ENCODE assay signal across 14 mouse cellular contexts in genomic region chr4:116796442-116797110, GRCm38 (mm10). TPM values are rescaled to one million over a fixed set of nuclear protein-coding genes. Genes with fewer than 3 reads are reported as not detected.
DNase-seq lines count a peak whose midpoint lies in the region; ATAC-seq lines count a peak whose summit lies in the region.
"Had no signal": no experiment of that assay in that cellular context is flagged by ENCODE, and none has a peak within 500 bp of the region (broad histone marks: within the 10 kb centered on the region; RNA-seq: fewer than 3 reads in every experiment).

No protein-coding gene starts in this region.

- H3K36me3 ChIP-seq in heart, embryonic 14.5 days (ENCODE audit: control insufficient read depth, insufficient read depth, low read length), result peaks cover 9% of the 10 kb centered on the region; the same call in 1 of the 2 replicates
- H3K36me3 ChIP-seq in kidney, embryonic 14.5 days (ENCODE audit: control insufficient read depth, insufficient read depth, low read length), result no peaks in the 10 kb centered on the region
- H3K36me3 ChIP-seq in forebrain, embryonic 13.5 days (ENCODE audit: poor library complexity, severe bottlenecking), result peaks cover 1% of the 10 kb centered on the region; the same call in 1 of the 2 replicates
- H3K36me3 ChIP-seq: hindbrain, embryonic 15.5 days; liver, embryonic 12.5 days had no signal

- ATAC-seq in heart, embryonic 14.5 days (ENCODE audit: insufficient number of reproducible peaks, insufficient read depth, low FRiP score, low read depth), result peak; percentile 68; the same call in 1 of the 2 replicates
- no peak for ATAC-seq in kidney, embryonic 14.5 days (ENCODE audit: low FRiP score, low TSS enrichment)
- ATAC-seq in forebrain, embryonic 13.5 days, result no peak
- ATAC-seq: CD4-positive, CD25-positive, alpha-beta regulatory T cell, adult 4 months; liver, embryonic 12.5 days had no signal

- H3K27me3 ChIP-seq in heart, embryonic 14.5 days (ENCODE audit: control insufficient read depth, insufficient read depth, low read length), result no peaks in the 10 kb centered on the region
- H3K27me3 ChIP-seq in kidney, embryonic 14.5 days (ENCODE audit: control insufficient read depth, insufficient read depth, low read length), result no peaks in the 10 kb centered on the region
- no peaks in the 10 kb centered on the region for H3K27me3 ChIP-seq in forebrain, embryonic 13.5 days
- H3K27me3 ChIP-seq: hindbrain, embryonic 15.5 days; liver, embryonic 12.5 days had no signal

- DNase-seq in gastrocnemius, postnatal 25 days, result peak; percentile 53
- DNase-seq in gastrocnemius, postnatal 14 days, result no peak
- DNase-seq in adipocyte (ENCODE audit: low spot score), result peak; percentile 22
- DNase-seq in T-cell, adult 2 months (ENCODE audit: low spot score), result no peak
- DNase-seq in right cerebral cortex, adult 2 months (ENCODE audit: low spot score in 2 of 2), result no peak
- DNase-seq: cerebellum, postnatal 25 days; lung, postnatal 4 days; thymus, postnatal 4 days had no signal

- intact Hi-C loops in gastrocnemius, postnatal 14 days (cut with DNase I; ENCODE audit: low total_unique reads), result no loop called here

- no peak overlapping the region for H3K4me3 ChIP-seq in heart, embryonic 14.5 days (ENCODE audit: control insufficient read depth in 1 of 2, insufficient read depth in 1 of 2, low read depth in 1 of 2, low read length in 2 of 2)
- no peak overlapping the region for H3K4me3 ChIP-seq in kidney, embryonic 14.5 days (ENCODE audit: low read length)
- H3K4me3 ChIP-seq in forebrain, embryonic 13.5 days, result no peak overlapping the region
- H3K4me3 ChIP-seq: hindbrain, embryonic 15.5 days; liver, embryonic 12.5 days had no signal

- H3K9me3 ChIP-seq in heart, embryonic 14.5 days (ENCODE audit: control insufficient read depth, low read length), result no peaks in the 10 kb centered on the region
- no peaks in the 10 kb centered on the region for H3K9me3 ChIP-seq in kidney, embryonic 14.5 days (ENCODE audit: control insufficient read depth, low read length)
- H3K9me3 ChIP-seq in forebrain, embryonic 13.5 days (replicated peaks), result no peaks in the 10 kb centered on the region
- H3K9me3 ChIP-seq: hindbrain, embryonic 15.5 days; liver, embryonic 12.5 days had no signal

- H3K4me2 ChIP-seq in heart, embryonic 14.5 days (ENCODE audit: low read length), result peak overlapping the region; percentile 29; the same call in 1 of the 2 replicates
- no peak overlapping the region for H3K4me2 ChIP-seq in kidney, embryonic 14.5 days (replicated peaks; ENCODE audit: low read depth, low read length)
- no peak overlapping the region for H3K4me2 ChIP-seq in forebrain, embryonic 13.5 days
- H3K4me2 ChIP-seq: hindbrain, embryonic 15.5 days; liver, embryonic 12.5 days had no signal

- peak overlapping the region; percentile 61 to 82; a peak in 3 of 4 replicates for H3K27ac ChIP-seq in heart, embryonic 14.5 days (replicated peaks in 1 of 2; ENCODE audit: control insufficient read depth in 1 of 2, insufficient read depth in 1 of 2, low read depth in 2 of 2, low read length in 2 of 2)
- no peak overlapping the region for H3K27ac ChIP-seq in kidney, embryonic 14.5 days (ENCODE audit: low read depth, low read length)
- H3K27ac ChIP-seq in forebrain, embryonic 13.5 days, result no peak overlapping the region
- H3K27ac ChIP-seq: hindbrain, embryonic 15.5 days; liver, embryonic 12.5 days had no signal

- H3K4me1 ChIP-seq in heart, embryonic 14.5 days (ENCODE audit: control insufficient read depth in 2 of 2, insufficient read depth in 2 of 2, low read length in 2 of 2), result peaks cover 4 to 10% of the 10 kb centered on the region in 2 experiments; a peak in 2 of 4 replicates
- H3K4me1 ChIP-seq in kidney, embryonic 14.5 days (ENCODE audit: control insufficient read depth, insufficient read depth, low read length), result no peaks in the 10 kb centered on the region
- H3K4me1 ChIP-seq in forebrain, embryonic 13.5 days, result no peaks in the 10 kb centered on the region
- H3K4me1 ChIP-seq: hindbrain, embryonic 15.5 days had no signal

- peak overlapping the region; percentile 49 for H3K9ac ChIP-seq in heart, embryonic 14.5 days (ENCODE audit: low read length)
- H3K9ac ChIP-seq in kidney, embryonic 14.5 days (ENCODE audit: low read depth, low read length), result peak overlapping the region; percentile 28; the same call in 1 of the 2 replicates
- H3K9ac ChIP-seq in forebrain, embryonic 13.5 days, result no peak overlapping the region
- H3K9ac ChIP-seq: hindbrain, embryonic 15.5 days; liver, embryonic 12.5 days had no signal

- WGBS in heart, embryonic 14.5 days, result 22% methylated on average over 1 of the region's 1 CpGs
- 41% methylated on average over 1 of the region's 1 CpGs for WGBS in kidney, embryonic 14.5 days
- 71% methylated on average over 1 of the region's 1 CpGs for WGBS in forebrain, embryonic 13.5 days

RNA-seq across cellular contexts. Expression of gene Toe1, which starts 10.9 kb away (rescaled TPM):
- total RNA-seq in gastrocnemius, postnatal 25 days (2021), result 1 to 10 TPM; 3.8 to 4.4 TPM
- total RNA-seq in gastrocnemius, postnatal 14 days (2021), result 1 to 10 TPM; 5.6 to 5.7 TPM
- 18.3 and 18.7 TPM in 2 replicates for polyA plus RNA-seq in heart, embryonic 14.5 days (2014; fragmentation: Nextera tagmentation; extraction: Ambion mirVana)
- polyA plus RNA-seq in kidney, embryonic 14.5 days (2014; fragmentation: Nextera tagmentation; extraction: Ambion mirVana), result 29.0 and 42.5 TPM in 2 replicates
- polyA plus RNA-seq in forebrain, embryonic 13.5 days (2015; fragmentation: Nextera tagmentation; extraction: Ambion mirVana), result 31.7 and 32.6 TPM in 2 replicates

RNA-seq across cellular contexts. Expression of gene Mutyh, which starts 10.9 kb away (rescaled TPM):
- total RNA-seq in gastrocnemius, postnatal 25 days (2021), result 1 to 10 TPM; 1.0 to 1.5 TPM
- 1 to 10 TPM in 1 of 2 experiments, under 1 TPM in 1; 1.00 to 1.6 TPM for total RNA-seq in gastrocnemius, postnatal 14 days (2021)
- 4.6 and 8.3 TPM in 2 replicates for polyA plus RNA-seq in heart, embryonic 14.5 days (2014; fragmentation: Nextera tagmentation; extraction: Ambion mirVana)
- 17.9 and 18.7 TPM in 2 replicates for polyA plus RNA-seq in kidney, embryonic 14.5 days (2014; fragmentation: Nextera tagmentation; extraction: Ambion mirVana)
- 14.8 and 16.6 TPM in 2 replicates for polyA plus RNA-seq in forebrain, embryonic 13.5 days (2015; fragmentation: Nextera tagmentation; extraction: Ambion mirVana)

RNA-seq across cellular contexts. Expression of gene Hpdl, which starts 24.9 kb away (rescaled TPM):
- 1 to 10 TPM; 2.0 to 2.3 TPM for total RNA-seq in gastrocnemius, postnatal 25 days (2021)
- total RNA-seq in gastrocnemius, postnatal 14 days (2021), result 1 to 10 TPM; 2.7 to 2.9 TPM
- polyA plus RNA-seq in heart, embryonic 14.5 days (2014; fragmentation: Nextera tagmentation; extraction: Ambion mirVana), result 0.43 and 1.2 TPM in 2 replicates
- 1.1 and 1.4 TPM in 2 replicates for polyA plus RNA-seq in kidney, embryonic 14.5 days (2014; fragmentation: Nextera tagmentation; extraction: Ambion mirVana)
- 0.85 and 0.94 TPM in 2 replicates for polyA plus RNA-seq in forebrain, embryonic 13.5 days (2015; fragmentation: Nextera tagmentation; extraction: Ambion mirVana)

Comparison
In these comparisons a context has a peak if more than half of its experiments do, and no peak if none do; other contexts are left out.
1. DNase-seq: peak in gastrocnemius, postnatal 25 days (single experiment) and adipocyte (single experiment); none in gastrocnemius, postnatal 14 days (single experiment), T-cell, adult 2 months (single experiment) and right cerebral cortex, adult 2 months (0 of 2).
2. H3K27ac ChIP-seq: peak in heart, embryonic 14.5 days (2 of 2); none in kidney, embryonic 14.5 days (single experiment) and forebrain, embryonic 13.5 days (single experiment).